Mouse (Mus musculus) mouse embryonic stem cell (cell line): ENCODE data around the gene Bag5.

Source experiments
- in situ Hi-C, 2 experiments: fragments of 300-500 bp; cut with MboI; formaldehyde crosslinking; loops; 1 replicate in 1 of 2; 3 replicates in 1 of 2; pipeline ENCODE4 v1.14.3; 2019 to 2020; ENCODE audit warnings: low sequenced_read_pairs in 2 of 2, low pct_unique_long_range_greater_than_20kb in 1 of 2, mixed read lengths in 1 of 2; ENCODE audit not compliant: unreplicated experiment in 1 of 2

Gene Bag5

GRCm38 (mm10) chr12:111713004-111713651 is at the start of gene Bag5, which contains the start of gene Apopt1:
Gene Bag5, minus strand, starts transcription at chr12:111713257.
Gene Apopt1, plus strand, starts transcription at chr12:111713261.
- in situ Hi-C loops = no loop called here

GRCm38 (mm10) chr12:111760306-111760908 is 47.4 kb upstream of the Bag5 start:
- in situ Hi-C loops = no loop called here

- in situ Hi-C loops = no loop called here
Observed at GRCm38 (mm10) chr12:111759176-111760061, 46.4 kb upstream of the Bag5 start.

GRCm38 (mm10) chr12:111758381-111759175 is 45.5 kb upstream of the Bag5 start, which contains the start of gene Klc1:
Gene Klc1, plus strand, starts transcription at chr12:111758849.
- in situ Hi-C loops = no loop called here

GRCm38 (mm10) chr12:111757561-111758325 is 44.7 kb upstream of the Bag5 start:
- in situ Hi-C loops = no loop called here

GRCm38 (mm10) chr12:111756698-111757082 is 43.6 kb upstream of the Bag5 start:
- in situ Hi-C loops = no loop called here

- in situ Hi-C loops = no loop called here
Observed at GRCm38 (mm10) chr12:111756082-111756697, 43.1 kb upstream of the Bag5 start.

- in situ Hi-C loops = no loop called here
Observed at GRCm38 (mm10) chr12:111755231-111755630, 42.2 kb upstream of the Bag5 start.

- in situ Hi-C loops = no loop called here
Observed at GRCm38 (mm10) chr12:111754710-111755109, 41.7 kb upstream of the Bag5 start.

- in situ Hi-C loops = no loop called here
Observed at GRCm38 (mm10) chr12:111753347-111753746, 40.3 kb upstream of the Bag5 start.

GRCm38 (mm10) chr12:111752491-111752890 is 39.4 kb upstream of the Bag5 start:
- in situ Hi-C loops = no loop called here

- in situ Hi-C loops = no loop called here
Observed at GRCm38 (mm10) chr12:111750739-111751138, 37.7 kb upstream of the Bag5 start.

GRCm38 (mm10) chr12:111747421-111747820 is 34.4 kb upstream of the Bag5 start:
- in situ Hi-C loops = no loop called here

- in situ Hi-C loops = no loop called here
Observed at GRCm38 (mm10) chr12:111746091-111746490, 33.0 kb upstream of the Bag5 start.

GRCm38 (mm10) chr12:111745274-111745673 is 32.2 kb upstream of the Bag5 start:
- in situ Hi-C loops = no loop called here

- in situ Hi-C loops = no loop called here
Observed at GRCm38 (mm10) chr12:111743981-111744423, 30.9 kb upstream of the Bag5 start.

GRCm38 (mm10) chr12:111743419-111743818 is 30.4 kb upstream of the Bag5 start:
- in situ Hi-C loops = no loop called here
